Mouse (Mus musculus): ENCODE measurements around the gene Sfta2.

Sfta2 gene

DNA sequence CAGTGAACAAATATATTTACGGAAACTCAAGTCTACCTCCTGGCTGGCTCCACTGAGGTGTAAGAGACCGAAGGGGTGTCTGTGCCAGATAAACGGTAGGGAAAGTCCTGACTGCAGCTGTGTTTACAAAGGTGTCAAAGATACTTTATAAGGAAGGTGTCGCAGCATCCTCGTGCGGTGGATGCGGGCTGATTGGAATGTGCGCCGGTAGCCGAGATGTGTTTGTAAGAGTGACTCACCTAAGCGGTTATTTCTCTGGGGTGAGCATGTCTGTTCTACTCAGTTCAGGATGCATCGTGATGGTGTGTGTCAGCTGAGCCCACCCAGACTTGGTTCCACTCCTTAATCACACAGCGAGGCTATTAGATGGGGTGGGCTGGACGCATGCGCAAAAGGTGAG is 9.6 kb upstream of the Sfta2 start:
- DNase-seq (ENCODE audit: low read depth in 2 of 2, low spot score in 2 of 2), result no peak

DNA sequence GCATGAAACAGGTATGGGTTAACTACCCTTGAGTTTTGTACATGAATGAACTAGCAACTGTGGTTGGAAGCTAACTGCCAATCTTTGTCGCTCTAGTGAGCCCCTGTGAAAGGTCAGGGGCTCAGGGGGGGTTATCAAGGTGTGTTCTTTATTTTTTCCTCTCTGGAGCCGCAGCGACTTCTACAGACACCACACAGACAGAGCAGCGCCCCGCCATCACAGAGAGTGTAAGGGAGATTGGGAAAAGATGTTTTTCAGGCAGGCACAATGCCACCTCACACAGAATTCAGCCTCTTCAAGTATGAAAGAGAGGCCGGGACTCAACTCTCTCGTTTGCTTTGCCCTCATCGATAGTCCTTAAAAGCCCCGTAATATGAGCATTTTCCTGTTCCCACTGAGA is 9.2 kb upstream of the Sfta2 start:
- no peak for DNase-seq (ENCODE audit: low read depth in 2 of 2, low spot score in 2 of 2)

DNA sequence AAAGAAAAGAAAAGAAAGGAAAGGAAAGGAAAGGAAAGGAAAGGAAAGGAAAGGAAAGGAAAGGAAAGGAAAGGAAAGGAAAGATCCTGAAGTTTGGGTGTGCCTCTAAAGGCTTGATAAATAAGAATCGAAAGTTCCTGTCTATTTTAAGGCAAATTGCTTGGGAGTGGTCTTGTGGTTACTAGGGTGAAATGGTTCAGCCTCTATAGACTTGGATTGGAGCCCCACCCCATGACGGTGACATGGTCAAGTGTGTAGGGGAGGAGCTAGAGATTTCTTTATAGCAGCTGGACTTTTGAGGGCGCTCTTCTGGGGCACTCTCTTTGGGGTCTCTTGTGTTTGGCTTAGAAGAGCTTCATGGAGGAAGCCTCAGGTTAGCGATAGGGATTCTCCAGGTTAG is 7.6 kb upstream of the Sfta2 start:
- no peak for DNase-seq (ENCODE audit: low read depth in 2 of 2, low spot score in 2 of 2)

DNA sequence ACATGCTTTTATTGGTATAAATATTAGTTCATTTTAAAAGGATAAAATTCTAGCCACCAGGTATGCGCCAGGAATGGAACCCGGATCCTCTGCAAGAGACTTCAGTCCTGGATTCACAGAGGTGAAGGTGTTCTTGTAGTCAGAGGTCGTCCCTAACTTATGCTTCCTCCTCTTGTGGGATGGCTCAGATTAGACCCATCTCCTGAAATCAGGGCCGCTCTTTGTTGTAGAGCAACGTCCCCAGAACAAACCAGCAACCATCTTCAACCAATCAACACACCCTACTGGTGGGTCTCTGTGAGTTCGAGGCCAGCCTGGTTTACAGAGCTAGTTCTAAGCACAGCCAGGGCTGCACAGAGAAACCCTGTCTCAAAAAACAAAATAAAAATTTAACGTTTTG is 6.9 kb upstream of the Sfta2 start:
- DNase-seq (ENCODE audit: low read depth in 2 of 2, low spot score in 2 of 2), result no peak

DNA sequence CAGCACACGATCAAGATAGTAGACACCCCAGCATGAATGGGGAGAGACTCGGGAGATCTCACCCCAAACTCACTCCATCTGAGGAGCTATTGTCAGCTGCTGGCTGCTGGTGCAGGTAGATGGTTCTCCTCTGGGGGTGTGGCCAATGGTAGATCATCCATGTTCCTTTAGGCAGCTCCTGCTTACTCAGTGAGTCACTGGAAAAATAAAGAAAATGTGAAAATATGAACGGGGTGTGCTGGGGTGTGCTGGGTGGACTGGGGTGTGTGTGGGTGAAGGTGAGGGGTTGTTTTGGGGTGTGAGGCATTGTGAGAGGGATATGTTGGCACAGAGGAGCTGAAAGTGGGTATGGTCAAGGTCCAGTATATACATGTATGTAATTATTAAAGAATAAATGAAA is 4.0 kb upstream of the Sfta2 start:
- DNase-seq (ENCODE audit: low read depth in 2 of 2, low spot score in 2 of 2), result no peak

DNA sequence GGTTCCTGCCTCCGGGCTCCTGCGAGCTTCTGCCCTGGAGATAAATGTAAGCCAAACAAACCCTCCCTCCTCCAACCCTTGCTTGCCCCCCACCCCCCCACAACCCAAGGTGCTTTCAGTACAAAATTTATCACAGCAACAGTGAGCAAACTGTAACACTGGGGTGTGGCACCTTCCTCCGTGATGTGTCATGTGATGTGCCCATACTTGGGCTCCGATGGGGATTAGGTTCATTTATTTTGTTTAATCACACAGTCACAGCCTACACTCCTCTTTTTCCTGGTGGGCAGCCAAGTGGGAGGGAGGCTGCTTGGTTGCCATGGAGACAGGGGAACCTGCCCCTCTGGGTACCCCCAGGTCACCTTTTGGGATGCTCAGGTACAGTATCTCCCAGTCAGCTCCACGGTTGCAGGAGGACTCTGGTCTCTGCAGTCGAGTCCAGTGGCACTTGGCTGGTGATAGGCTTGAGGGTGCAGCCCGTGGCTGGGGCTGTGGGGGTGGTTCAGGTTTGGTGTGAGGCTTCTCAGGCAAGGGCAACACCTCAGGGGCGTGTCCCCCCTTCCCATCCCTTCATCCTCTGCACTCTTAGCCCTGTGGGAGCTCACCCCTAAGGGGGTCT is 496 bp downstream of the Sfta2 start:
- DNase-seq (ENCODE audit: low read depth in 2 of 2, low spot score in 2 of 2), result no peak

DNA sequence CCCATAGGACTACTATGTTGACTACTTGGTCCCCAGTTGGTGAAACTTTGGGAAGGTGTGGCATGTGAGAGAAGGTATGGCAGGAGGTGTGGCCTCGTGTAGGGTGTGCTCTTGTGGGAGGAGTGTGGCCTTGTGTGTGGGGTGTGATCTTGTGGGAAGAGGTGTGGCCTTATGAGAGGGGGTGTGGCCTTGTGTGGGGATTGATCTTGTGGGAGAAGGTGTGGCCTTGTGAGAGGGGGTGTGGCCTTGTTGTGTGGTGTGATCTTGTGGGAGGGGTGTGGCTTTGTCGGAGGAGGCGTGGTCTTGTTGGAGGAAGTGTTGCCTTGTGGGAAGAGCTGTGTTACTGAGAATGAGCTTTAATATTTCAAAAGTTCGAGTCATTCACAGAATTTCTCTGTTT is 15.8 kb downstream of the Sfta2 start:
- no peak for DNase-seq (ENCODE audit: low read depth in 2 of 2, low spot score in 2 of 2)

DNA sequence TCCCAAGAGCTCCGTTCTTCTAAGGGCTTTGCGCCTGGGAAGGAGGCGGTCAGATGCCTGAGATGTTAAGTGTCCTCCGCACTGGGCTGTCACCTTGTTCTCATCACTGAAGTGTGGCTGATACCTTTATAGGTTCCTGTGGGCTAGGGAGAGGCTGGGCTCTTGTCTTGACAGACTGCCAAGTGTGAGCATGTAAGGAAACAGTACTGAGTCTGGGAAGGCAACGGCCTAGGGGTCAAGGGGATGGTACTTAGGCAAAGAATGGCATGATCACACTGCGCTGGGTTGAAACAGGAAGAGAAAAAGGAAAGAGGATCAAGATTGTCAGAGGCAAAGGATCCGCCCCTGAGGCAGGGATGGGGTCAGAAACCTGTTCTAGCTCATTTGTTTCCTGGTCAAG is 25.2 kb downstream of the Sfta2 start, which contains the start of gene Gm9573:
Gene Gm9573, minus strand, starts transcription at position 101 of the 400 bp plus-strand sequence.
- DNase-seq (ENCODE audit: low read depth in 2 of 2, low spot score in 2 of 2), result no peak

DNA sequence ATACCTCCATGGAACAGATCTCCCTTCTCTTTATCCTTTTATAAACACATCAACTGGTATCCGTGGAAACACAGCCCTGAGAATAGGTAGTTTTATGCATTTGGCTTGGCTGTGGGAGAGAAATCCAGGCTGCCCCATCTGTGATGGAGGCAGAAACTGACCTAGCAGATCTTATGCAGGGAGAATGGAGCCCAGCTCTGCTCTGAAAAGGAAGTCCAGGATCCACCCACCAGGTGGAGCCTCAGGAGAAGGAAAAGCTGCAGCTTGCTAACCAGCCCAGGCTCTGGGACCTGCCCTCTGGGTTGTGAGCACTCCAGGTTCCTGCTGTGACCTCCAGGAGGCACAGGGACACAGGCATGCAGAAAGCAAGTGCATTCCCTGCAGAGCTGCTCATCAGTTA is 32.6 kb downstream of the Sfta2 start:
- DNase-seq (ENCODE audit: low read depth in 2 of 2, low spot score in 2 of 2), result no peak

DNA sequence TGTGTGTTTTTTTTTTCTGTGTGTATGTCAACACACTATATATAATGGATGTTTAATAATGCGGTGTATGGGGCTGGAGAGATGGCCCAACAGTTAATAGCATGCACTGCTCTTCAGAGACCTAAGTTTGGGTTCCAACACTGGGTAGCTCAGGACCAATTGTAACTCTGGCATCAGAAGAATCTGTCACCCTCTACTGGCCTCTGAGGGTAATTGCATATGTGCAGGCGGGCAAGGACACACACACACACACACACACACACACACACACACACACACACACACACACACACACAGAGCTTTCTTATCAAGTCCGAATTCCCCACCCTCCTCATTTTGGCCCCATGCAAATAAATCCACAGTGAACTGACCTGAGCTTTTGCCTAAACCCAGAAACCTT is 33.9 kb downstream of the Sfta2 start:
- DNase-seq (ENCODE audit: low read depth in 2 of 2, low spot score in 2 of 2), result no peak

DNA sequence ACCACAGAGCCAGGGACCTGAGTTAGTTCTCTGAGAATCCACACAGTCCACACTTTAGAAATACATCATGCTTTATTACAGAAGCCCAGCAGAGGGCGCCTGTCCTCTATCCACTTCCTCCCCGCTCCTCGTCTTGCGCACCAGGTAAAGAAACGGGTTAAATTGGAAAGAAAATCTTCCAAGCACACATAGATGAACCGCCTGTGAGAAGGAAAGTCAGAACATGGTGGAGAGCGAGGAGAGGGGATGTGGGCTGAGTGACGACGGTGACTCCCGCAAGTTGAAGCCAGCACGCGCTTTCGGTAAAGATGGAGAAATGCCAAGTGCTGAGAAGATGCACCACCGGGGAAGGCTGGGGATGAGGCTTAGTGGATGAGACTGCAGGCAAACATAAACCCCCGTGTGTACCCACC is 34.4 kb downstream of the Sfta2 start:
- DNase-seq (ENCODE audit: low read depth in 2 of 2, low spot score in 2 of 2), result peak; percentile 48 to 65

DNA sequence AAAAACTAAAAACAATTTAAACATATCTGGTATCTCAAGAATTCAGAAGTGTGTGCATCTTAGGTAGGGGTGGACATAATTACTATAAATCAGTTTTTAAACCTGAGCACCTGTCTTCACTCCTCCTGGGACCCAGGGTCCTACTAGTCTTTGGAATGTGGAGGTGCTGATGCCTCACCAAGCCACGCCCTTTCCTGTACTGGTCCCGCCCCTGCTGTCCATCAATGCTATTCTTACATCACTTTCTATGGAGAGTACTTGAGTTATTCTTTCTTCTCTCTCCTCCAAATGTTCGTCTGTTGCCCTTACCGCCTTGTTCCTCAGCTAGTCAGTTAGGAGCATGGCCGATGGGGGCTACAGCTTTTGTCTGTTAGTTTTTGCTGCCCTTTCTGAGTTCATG is 35.0 kb downstream of the Sfta2 start:
- DNase-seq (ENCODE audit: low read depth in 2 of 2, low spot score in 2 of 2), result peak in 1 of 2 experiments; percentile 6

DNA sequence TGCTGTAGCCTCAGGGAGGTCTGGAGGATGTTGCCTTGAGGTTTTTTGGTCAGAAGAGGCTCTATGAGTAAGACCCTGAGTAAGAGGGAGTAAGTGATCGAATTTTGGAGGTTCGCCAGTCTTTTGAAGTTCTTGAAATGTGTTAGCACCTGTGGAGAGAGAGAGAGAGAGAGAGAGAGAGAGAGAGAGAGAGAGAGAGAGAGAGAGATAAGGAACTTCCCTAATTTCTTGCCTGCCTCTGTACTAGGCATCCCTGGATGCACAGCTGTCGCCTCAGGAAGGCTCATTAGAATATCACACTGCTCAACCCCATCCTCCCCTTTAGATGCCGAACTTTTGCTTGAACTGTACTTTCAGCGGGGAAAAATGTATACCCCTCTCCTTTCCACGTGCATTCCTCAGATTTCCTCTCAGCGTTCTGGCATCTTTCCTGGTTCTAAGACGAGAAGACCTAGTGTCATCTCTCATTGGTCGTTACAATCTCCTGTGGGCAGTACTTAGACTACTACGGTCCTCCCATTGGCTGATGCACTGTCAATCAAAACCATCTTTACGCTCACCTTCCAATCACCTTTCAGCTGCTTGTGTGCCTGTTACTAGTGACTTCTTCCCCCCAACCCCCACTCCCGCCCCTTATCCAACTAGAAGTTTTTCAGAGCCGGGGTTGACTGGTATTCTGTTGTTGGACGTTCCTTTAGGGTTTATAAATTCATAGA is 37.3 kb downstream of the Sfta2 start:
- peak in 1 of 2 experiments; percentile 24 for DNase-seq (ENCODE audit: low read depth in 2 of 2, low spot score in 2 of 2)

DNA sequence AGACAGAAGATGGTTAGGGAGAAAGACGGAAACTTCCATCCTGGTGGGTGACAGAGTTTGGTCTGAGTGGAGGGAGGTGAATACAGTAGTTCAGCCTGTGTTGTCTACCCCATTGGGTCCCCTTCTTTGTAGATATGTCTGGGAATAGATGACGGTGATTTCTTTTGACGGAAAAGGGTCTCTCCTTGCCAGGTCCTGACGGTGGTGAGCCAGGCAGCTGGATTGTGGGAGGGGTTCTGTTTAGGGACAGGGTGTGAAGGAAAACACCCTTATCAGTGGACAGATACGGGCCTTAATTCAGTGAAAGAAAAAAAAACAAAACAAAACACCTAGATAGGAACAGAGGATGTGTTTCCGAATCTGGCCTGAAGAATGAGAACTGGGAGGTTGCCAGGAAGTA is 38.0 kb downstream of the Sfta2 start:
- DNase-seq (ENCODE audit: low read depth in 2 of 2, low spot score in 2 of 2), result no peak

DNA sequence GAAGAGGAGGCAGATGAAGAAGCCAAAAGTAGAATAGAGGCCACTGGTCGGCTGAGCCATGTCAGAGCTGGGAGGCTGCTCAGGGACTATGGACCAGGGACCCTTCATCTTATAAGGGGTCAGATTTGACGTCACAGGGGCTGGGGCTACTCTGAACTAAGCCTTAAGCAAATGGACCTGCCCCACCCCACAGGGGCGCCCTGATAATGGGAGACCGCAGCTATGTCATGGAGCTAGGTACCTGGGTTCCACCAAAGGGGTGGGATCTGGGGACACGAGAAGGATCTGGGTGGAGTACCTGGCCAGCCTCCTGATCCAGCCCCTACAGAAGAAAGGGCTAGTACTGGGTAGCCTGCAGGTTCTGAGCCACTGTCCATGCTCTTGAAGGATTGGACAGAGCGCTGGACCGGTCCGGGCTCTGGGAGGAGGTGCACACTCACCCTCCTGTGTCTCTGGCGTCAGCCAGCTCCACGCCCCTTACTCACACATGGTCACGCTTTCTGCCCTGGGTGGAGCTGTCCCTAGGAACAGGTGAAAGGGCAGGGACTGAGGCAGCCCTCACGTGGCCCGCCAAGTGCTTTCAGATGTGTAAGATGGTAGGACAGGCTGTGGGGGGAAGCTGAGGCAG is 42.4 kb downstream of the Sfta2 start, which contains the start of gene Mucl3:
Gene Mucl3, minus strand, starts transcription at position 87 of the 628 bp plus-strand sequence.
- DNase-seq (ENCODE audit: low read depth in 2 of 2, low spot score in 2 of 2), result no peak

DNA sequence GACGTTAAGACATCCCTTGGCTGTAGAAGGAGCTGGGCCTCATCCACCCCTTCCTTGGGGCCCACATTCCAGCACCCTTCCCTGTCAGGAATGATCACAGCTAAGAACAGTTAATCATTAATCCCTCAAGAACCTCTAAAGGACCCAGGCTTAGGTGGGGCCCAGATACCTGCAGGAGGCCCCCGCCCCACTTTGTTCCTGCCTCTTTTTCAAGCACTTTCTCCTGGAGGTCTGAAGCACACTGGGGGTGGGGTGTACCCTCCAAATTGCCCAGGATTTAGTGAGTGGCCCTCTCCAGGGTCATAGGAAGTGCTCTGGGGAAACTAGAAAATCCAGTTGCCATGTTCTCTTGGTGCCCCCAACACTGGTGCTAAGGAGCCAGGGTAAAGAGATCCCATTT is 48.1 kb downstream of the Sfta2 start:
- no peak for DNase-seq (ENCODE audit: low read depth in 2 of 2, low spot score in 2 of 2)

DNA sequence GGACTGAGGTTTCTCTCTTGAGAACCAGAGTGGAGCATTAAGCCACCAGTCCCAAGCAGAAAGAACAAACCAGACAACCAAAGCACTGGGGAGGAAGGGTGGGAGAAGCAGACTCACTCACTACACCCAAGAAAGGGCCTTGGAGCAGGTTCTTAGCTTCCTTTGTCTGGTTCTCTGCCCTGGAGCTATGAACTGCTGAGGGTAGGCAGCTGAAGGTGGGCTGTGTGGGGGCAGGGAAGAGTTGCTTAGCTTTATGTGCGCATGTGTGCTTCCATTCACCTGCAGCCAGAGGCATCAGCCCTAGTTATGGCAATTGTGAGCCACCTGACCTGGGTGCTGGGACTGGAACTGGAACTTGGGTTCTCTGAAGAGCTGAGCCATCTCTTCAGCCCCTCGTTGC is 51.7 kb downstream of the Sfta2 start:
- no peak for DNase-seq (ENCODE audit: low read depth in 2 of 2, low spot score in 2 of 2)

DNA sequence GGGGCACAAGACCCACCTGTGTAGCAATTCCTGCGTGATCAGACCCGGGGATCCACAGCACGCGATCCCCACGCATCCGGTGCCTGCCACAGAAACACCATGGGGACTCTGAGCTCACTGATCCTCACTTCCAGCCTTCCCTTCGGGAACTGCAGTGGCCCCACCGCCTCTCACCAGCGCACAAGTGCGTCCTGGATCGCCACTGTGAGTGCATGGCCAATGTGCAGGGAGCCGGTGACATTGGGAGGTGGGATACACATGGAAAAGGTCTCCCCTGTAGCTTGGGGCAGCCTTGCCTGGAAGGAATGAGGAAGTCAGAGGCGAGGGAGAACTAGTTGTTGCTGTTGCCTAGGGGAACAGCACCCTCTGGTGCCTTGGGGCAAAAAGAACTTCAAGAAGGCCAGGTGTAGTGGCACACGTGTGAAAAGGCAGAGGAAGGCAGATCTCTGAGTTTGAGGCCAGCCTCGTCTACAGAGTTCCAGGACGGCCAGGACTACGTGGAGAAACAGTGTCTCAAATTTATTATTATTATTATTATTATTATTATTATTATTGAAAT is 64.7 kb downstream of the Sfta2 start:
- no peak for DNase-seq (ENCODE audit: low read depth in 2 of 2, low spot score in 2 of 2)

DNA sequence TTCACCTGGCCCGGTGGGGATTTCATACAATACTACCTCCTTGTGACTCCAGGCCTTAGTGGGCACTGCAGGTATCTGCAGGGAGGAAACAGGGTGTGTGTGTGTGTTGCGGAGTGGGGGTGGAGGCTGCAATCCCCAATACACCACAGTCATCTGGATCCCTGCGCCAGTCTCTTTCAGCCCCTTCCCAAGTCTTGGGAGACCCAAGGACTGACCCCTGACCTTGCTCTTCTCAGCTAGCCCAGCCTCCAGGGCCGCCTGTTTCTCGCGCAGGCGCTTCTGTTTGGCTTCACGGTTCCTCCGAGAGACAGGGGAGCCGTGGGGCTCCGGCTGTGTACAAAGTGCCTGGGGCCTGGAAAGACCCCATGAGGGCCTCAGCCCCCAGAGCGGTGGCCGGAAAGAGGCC is 65.5 kb downstream of the Sfta2 start:
- DNase-seq (ENCODE audit: low read depth in 2 of 2, low spot score in 2 of 2), result peak; percentile 6 to 16

DNA sequence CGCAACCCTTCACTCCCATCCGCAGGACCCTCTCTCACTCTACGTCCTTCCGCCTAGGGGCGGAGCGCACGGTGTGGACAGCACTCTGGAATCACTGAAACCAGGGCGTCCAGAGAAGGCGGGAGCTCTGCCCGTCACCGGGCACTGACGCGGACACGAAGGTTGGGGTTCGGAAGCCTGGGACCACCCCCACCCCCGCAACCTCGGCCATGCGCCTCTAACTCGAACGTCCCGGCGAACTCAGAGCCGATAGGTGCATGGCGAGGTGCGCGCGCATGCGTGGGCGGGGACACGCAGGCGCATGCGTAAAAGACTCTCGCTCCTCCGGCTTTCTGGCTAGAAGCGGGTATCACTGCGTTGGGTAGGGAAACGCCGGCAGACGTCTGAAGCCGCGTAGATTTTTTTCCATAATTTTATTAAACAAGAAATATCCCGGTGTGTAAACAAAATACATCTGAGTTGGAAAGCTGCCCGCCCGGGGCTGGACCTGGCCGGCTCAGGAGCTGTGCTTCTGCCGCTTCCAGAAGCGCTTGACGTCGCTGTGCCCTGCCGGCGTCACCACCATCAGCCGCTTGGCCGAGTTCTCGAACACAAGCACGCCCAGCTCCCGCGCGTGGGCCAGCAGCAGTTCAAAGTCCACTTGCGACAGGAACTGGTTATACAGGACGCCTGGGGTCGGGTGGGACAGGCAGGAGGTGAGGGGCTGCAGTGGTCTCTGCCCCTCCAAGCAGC is 66.2 kb downstream of the Sfta2 start, which contains the start of gene Vars2:
Gene Vars2, minus strand, starts transcription at position 259 of the 732 bp plus-strand sequence.
- peak; percentile 95 to 98 for DNase-seq (ENCODE audit: low read depth in 2 of 2, low spot score in 2 of 2)

DNA sequence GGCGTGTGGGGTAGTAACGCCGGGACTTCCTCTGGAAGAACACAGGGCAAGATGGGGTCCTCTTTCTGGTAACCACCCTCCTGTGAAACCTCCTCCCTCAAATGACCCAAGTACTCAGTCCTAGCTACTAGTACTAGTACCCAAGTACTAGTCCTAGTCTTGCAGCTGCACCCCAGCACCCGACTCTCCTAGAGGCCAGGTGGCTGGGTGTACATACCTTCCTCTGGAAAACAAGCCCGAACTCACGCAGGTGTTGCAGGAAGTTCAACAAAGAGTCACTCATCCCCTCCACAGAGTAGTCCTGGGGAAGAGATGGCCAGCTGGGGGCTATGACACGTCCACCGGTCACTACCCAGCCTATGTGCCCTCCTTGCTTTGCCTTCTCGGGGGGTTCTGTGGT is 68.4 kb downstream of the Sfta2 start:
- DNase-seq (ENCODE audit: low read depth in 2 of 2, low spot score in 2 of 2), result no peak

Data from CD8-positive naive resting alpha-beta T cell, adult 2 months (primary cell).